Mouse (Mus musculus): ENCODE measurements around the gene Myo10.

DNA sequence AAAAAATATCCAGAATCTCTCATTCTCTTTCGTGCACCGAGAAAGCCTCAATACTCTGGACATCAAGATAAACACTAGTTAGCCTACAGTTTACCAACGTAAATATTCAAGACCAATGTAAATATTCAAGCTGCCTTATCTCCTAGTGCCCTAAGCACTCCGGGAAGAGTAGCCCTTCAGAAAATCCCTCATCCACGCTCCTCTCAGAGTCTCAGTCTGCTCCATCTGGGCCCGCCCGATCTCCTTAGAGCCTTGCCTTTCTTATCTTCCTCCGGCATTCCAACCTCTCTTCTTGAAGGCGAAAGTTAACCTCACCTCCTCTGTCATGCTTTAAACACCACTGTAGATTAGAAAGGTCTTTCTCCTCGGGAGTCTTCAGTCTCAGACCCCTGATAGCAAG lies 13.1 kb upstream of the Myo10 start:
- no peak for TF ChIP-seq CTCF (IDR thresholded peaks at IDR 0.05; ENCODE audit: low read depth)
- no peak for TF ChIP-seq EP300 (IDR thresholded peaks at IDR 0.05; ENCODE audit: low read depth)
